Mouse (Mus musculus): ENCODE measurements around the gene Tex46. TPM values are rescaled to one million over a fixed set of nuclear protein-coding genes. Genes with fewer than 3 reads are reported as not detected.

Gene Tex46
- polyA plus RNA-seq, 1 experiment from 2014 or later: not detected

Small RNA genes lying within 50 kb of the gene (microRNA-seq; reads per million reads assigned to microRNA genes)
- not detected for gene Gm22180 (ENCODE audit: borderline number of aligned reads)

Other genes starting within 250 kb of the Tex46 start
- not detected in 2 replicates for gene Htr1d, start 186.9 kb upstream of the Tex46 start, polyA plus RNA-seq (2015; fragmentation: Nextera tagmentation; extraction: Ambion mirVana)
- gene 6030445D17Rik, start 148.2 kb upstream of the Tex46 start, polyA plus RNA-seq (2015; fragmentation: Nextera tagmentation; extraction: Ambion mirVana): 0.16 and 0.21 TPM in 2 replicates
- 34.0 and 36.0 TPM in 2 replicates for gene Luzp1, start 140.7 kb upstream of the Tex46 start, polyA plus RNA-seq (2015; fragmentation: Nextera tagmentation; extraction: Ambion mirVana)
- 29.0 and 38.1 TPM in 2 replicates for gene Kdm1a, start 7.7 kb upstream of the Tex46 start, polyA plus RNA-seq (2015; fragmentation: Nextera tagmentation; extraction: Ambion mirVana)
- 0.05 and 0.12 TPM in 2 replicates for gene Lactbl1, start 12.2 kb downstream of the Tex46 start, polyA plus RNA-seq (2015; fragmentation: Nextera tagmentation; extraction: Ambion mirVana)
- gene Ephb2, start 225.6 kb downstream of the Tex46 start, polyA plus RNA-seq (2015; fragmentation: Nextera tagmentation; extraction: Ambion mirVana): 2.6 and 3.3 TPM in 2 replicates

All from thymus, postnatal 0 days (tissue).